Mouse (Mus musculus): Measurements from ENCODE around the gene Gpatch8. TPM values are rescaled to one million over a fixed set of nuclear protein-coding genes. Genes with fewer than 3 reads are reported as not detected.

Gene Gpatch8
- polyA plus RNA-seq, 1 experiment from 2014 or later, result 75.1 TPM

DNA sequence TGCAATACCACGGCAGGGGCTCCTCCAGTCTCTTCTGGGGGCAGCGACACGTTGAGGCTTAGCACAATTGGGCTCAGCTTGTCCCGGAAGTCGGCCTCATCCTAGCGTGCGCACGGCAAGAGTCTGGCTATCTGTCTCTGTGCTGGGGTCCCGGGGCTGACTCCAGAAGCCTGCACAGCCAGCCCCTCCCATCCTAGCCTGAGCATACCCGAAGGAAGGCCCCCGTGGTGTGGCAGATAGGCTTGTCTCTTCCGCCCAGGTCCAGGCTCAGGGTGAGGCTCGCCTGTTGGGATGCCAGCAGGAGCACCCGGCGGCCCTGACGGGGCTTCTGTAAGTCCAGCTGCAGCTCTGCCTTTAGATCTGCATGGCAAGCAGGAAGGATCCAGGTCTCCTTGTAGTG lies 95.7 kb downstream of the Gpatch8 start:
- peaks cover 29% of the 10 kb centered on the region for H3K27me3 ChIP-seq
- ATAC-seq, result no peak
- peaks cover 11% of the 10 kb centered on the region for H3K4me1 ChIP-seq
- no peaks in the 10 kb centered on the region for H3K36me3 ChIP-seq (ENCODE audit: poor library complexity, severe bottlenecking)
- no peak overlapping the region for H3K9ac ChIP-seq
- no peaks in the 10 kb centered on the region for H3K9me3 ChIP-seq (replicated peaks)
- WGBS, result 63% methylated on average over 16 of the region's 16 CpGs
- H3K27ac ChIP-seq, result no peak overlapping the region
- no peak overlapping the region for H3K4me2 ChIP-seq
- H3K4me3 ChIP-seq, result no peak overlapping the region

DNA sequence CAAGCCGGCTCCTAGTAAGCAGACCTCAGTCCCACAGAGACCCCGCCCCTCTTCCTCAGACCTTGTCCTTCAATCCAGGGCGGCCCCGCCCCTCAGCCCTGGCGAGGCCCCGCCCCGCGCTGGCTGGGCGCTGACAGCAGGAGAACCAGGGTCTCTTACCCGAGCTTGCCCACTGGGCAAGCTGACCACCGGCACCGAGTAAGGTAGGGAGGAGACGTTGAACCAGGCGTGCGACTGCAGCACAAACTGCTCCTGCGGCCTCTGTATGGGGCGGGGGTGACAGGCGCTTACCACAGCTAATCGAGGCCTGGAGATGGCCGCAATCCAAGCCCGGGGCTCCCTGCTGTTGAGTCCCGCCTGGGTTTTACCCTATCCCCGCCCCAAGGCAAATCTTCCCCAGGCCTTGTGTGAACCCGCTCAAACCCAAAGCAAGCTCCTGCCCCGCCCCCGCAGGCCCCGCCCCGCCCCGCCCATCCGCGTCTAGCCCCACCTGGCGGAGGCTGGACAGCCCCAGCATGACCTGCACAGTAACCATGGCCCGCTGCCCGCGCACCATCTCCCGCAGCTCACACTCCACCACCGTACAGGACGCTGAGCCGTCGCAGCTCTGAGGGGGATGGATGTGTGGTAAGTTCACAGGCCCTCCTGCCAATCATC lies 100.3 kb downstream of the Gpatch8 start:
- H3K4me2 ChIP-seq, result peak overlapping the region; percentile 81
- no peaks in the 10 kb centered on the region for H3K9me3 ChIP-seq (replicated peaks)
- H3K27ac ChIP-seq, result no peak overlapping the region; the same call in 1 of the 2 replicates
- no peaks in the 10 kb centered on the region for H3K36me3 ChIP-seq (ENCODE audit: poor library complexity, severe bottlenecking)
- H3K4me1 ChIP-seq, result peaks cover 17% of the 10 kb centered on the region
- peak overlapping the region; percentile 56 for H3K9ac ChIP-seq
- H3K4me3 ChIP-seq, result peak overlapping the region; percentile 48
- H3K27me3 ChIP-seq, result peaks cover 45% of the 10 kb centered on the region
- WGBS, result 1% methylated on average over 40 of the region's 40 CpGs
- peak; percentile 90 for ATAC-seq

DNA sequence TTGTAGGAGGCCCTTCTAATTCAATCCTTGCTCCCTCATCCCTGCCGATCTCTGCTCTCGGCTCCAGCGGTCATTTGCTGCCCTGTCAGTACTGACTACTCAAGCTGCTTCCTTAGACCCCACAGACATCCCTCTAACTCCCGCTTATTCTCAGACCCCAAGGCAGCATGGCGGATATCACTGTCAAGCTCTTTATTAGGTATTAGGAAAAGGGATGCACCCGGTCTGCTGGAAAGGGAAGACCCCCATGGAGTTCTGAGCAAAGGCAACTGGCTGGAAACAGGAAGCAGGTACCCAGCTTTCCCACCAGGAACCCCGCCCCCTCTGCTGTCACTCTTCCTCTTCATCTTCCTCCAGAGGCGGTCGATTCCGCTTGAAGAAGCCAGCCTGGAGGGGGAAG lies 103.1 kb downstream of the Gpatch8 start:
- WGBS, result 24% methylated on average over 10 of the region's 10 CpGs
- H3K4me1 ChIP-seq, result peaks cover 23% of the 10 kb centered on the region
- H3K4me3 ChIP-seq, result no peak overlapping the region
- no peak overlapping the region for H3K4me2 ChIP-seq
- ATAC-seq, result no peak
- no peak overlapping the region for H3K9ac ChIP-seq
- no peaks in the 10 kb centered on the region for H3K9me3 ChIP-seq (replicated peaks)
- no peak overlapping the region for H3K27ac ChIP-seq
- no peaks in the 10 kb centered on the region for H3K36me3 ChIP-seq (ENCODE audit: poor library complexity, severe bottlenecking)
- H3K27me3 ChIP-seq, result peaks cover 56% of the 10 kb centered on the region

DNA sequence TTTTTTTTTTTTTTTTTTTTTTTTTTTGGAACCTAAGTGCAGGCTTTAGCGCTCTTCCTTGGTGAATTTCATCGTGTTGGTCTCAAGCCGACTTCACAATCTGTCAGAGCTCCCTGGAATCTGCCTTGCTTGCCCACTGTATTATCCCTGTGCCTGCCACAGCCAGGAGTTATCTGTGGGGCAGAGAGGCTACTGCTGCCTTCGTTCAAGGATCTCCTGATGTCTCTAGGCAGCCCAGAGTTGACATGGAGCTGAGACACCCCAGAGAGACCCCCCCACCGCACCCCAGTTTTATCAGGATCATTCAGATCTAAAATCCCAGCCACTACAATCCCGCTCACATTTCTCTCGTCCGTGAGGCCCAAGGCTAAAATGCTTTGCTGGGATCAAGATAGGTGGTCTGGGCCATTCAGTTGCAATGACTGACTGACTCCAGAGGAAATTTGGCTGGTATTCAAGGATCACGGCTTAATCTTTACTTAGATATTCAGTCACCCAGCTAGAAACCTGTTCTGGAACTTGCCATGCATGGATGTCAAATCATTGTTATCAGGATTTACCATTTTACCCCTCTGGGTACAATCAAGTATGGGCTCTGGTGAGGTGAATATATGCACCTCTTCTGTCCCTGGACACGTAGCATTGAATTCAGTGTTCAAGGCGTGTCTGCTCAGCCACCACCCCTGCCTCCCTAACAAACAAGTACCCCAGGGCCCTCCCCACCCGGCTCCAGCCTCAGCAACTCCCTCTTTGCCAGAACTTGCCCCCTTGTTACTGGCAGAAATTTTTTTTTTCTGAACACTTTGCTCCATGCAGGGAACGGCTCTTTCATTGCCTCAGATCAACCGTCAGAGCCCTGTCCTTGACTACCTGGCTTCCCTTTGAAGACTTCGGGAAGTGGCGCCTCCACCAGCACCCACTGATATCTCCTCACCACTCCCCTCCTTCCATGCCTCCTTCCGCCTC lies 106.9 kb downstream of the Gpatch8 start:
- H3K9ac ChIP-seq, result no peak overlapping the region
- no peak for ATAC-seq
- H3K9me3 ChIP-seq (replicated peaks), result no peaks in the 10 kb centered on the region
- no peak overlapping the region for H3K4me2 ChIP-seq
- no peak overlapping the region for H3K27ac ChIP-seq
- no peak overlapping the region for H3K4me3 ChIP-seq
- H3K36me3 ChIP-seq (ENCODE audit: poor library complexity, severe bottlenecking), result no peaks in the 10 kb centered on the region
- peaks cover 40% of the 10 kb centered on the region for H3K27me3 ChIP-seq
- 48% methylated on average over 17 of the region's 17 CpGs for WGBS
- H3K4me1 ChIP-seq, result peaks cover 33% of the 10 kb centered on the region

DNA sequence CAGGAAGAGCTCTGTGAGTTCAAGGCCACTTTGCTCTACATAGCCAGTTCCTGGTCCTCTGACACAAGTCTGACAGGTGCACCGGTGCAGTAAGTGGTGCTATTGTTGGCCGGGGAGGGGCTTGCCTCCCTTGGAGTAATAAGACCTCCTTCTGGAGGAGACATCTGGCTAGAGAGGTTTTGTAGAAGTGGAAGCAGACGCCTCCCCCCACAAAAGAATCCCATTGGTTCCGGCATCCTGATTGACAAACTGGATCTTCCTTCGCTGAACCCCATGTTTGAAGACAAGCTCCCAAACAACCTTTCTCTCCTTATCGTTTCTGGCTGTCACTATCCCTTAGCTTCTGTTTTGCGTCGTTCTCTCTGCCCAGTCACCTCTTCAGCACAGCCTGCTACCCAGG lies 107.9 kb downstream of the Gpatch8 start:
- peaks cover 7% of the 10 kb centered on the region; the same call in 1 of the 2 replicates for H3K36me3 ChIP-seq (ENCODE audit: poor library complexity, severe bottlenecking)
- H3K9ac ChIP-seq, result no peak overlapping the region
- no peak for ATAC-seq
- no peak overlapping the region for H3K4me3 ChIP-seq
- WGBS, result 15% methylated on average over 8 of the region's 8 CpGs
- peaks cover 42% of the 10 kb centered on the region for H3K4me1 ChIP-seq
- no peak overlapping the region for H3K4me2 ChIP-seq
- no peak overlapping the region for H3K27ac ChIP-seq
- H3K27me3 ChIP-seq, result peaks cover 35% of the 10 kb centered on the region
- H3K9me3 ChIP-seq (replicated peaks), result no peaks in the 10 kb centered on the region

DNA sequence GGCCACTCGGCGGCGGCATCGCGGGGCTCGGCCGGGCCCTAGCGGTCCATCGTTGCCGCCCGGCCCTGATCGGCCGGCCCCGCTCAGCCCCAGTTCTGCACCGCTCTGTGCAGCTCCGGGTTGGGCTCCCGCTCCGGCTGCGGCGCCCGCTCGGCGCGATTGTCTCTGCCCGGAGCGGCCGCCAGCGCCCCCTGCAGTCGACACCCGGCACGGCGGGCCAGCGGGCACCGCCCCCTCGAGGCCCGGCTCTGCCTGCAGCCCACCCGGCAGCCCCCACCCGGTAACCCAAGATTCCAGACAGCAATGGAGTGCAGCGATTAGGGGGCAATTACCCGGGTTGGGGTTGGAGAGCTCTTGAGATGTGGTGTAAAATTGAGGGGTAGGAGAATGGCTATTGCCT lies 108.7 kb downstream of the Gpatch8 start, which contains the start of gene Fam171a2:
TSS of gene Fam171a2 (minus strand) at position 186 of the 400 bp plus-strand sequence.
- Histone ChIP-seq H3K36me3 (ENCODE audit: poor library complexity, severe bottlenecking) (peaks cover 13% of the 10 kb centered on the region), H3K9ac (peak within 1 kb of the TSS; percentile 99), H3K4me2 (peak within 1 kb of the TSS; percentile 97), H3K4me3 (peak within 1 kb of the TSS; percentile 94), H3K9me3 (replicated peaks) (no peaks in the 10 kb centered on the region), H3K27ac (peak within 1 kb of the TSS; percentile 98), H3K27me3 (peaks cover 28% of the 10 kb centered on the region; the same call in 1 of the 2 replicates), H3K4me1 (peaks cover 42% of the 10 kb centered on the region)
- ATAC-seq, result peak; percentile 85
- WGBS, result under 1% methylated on average over 33 of the region's 40 CpGs

DNA sequence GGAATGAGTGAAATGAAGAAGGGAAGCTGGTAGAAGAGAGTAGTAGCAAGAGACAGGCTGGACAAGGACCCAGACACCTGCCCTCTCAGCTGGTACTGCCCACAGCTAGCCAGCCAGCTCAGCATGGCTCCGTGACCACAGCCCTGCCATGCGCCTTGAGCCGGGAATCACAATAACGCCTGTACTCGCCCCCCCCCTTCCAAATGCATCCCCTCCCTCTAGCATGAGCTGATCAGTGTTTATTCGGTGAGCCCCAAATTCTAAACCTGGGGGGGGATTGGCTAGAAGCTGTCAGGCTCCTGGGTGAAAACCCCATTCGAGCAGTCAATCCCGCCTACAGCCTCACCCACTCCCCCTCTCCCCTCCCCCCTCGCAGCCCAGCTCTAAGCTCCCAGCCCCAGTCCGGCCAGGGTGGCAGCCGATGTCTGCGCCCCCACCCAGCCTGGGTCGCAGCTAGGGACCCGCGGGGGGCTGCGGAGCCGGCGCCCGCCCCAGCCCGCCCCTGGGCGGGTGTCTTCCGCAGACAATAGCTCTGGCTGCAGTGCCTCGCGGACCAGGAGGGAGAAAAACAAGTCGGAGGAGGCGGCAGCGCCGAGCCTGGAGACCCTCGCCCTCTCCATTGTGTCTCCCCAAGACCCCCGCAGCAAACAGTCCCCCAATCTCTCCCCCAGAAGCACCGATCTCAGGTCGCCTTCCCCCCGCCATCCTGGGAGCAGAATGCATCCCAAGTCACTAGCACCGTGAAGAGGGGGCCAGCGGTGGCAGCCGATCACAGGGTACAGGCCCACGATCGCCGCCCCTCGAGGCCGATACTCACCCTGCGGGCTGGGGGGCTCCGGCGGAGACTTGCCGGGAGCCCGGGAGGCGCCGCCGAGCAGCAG lies 109.4 kb downstream of the Gpatch8 start:
- Histone ChIP-seq H3K9ac (peak overlapping the region; percentile 99), H3K4me2 (peak overlapping the region; percentile 97), H3K27ac (peak overlapping the region; percentile 98), H3K36me3 (ENCODE audit: poor library complexity, severe bottlenecking) (peaks cover 20% of the 10 kb centered on the region), H3K4me1 (peaks cover 42% of the 10 kb centered on the region), H3K4me3 (peak overlapping the region; percentile 94), H3K27me3 (peaks cover 28% of the 10 kb centered on the region; the same call in 1 of the 2 replicates), H3K9me3 (replicated peaks) (no peaks in the 10 kb centered on the region)
- WGBS, result under 1% methylated on average over 40 of the region's 49 CpGs
- ATAC-seq, result peak; percentile 65

DNA sequence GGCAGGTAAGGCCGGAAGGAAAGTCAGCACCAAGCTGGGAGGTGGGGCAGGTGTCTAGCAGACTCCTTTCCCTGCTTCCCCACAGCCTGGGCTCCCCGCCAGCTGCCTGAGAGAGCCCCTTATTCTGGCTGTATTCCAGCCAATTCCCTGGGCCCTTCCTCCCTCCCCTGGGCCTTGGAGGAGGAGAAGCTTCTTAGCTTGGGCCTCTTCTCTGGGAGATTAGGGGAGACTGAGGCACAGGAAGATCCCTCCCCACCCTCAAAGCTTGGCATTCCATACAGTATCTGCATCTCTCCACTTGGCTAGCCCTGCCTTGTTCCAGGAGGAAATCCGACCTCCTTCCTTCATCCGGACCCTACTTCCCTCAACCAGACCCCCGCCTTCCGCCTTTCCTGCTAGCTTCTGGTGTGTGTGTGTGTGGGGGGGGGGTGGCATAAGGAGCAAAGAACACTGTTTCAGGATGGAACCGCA lies 110.3 kb downstream of the Gpatch8 start:
- ATAC-seq, result peak; percentile 20; the same call in 1 of the 2 replicates
- WGBS, result 10% methylated on average over 7 of the region's 7 CpGs

DNA sequence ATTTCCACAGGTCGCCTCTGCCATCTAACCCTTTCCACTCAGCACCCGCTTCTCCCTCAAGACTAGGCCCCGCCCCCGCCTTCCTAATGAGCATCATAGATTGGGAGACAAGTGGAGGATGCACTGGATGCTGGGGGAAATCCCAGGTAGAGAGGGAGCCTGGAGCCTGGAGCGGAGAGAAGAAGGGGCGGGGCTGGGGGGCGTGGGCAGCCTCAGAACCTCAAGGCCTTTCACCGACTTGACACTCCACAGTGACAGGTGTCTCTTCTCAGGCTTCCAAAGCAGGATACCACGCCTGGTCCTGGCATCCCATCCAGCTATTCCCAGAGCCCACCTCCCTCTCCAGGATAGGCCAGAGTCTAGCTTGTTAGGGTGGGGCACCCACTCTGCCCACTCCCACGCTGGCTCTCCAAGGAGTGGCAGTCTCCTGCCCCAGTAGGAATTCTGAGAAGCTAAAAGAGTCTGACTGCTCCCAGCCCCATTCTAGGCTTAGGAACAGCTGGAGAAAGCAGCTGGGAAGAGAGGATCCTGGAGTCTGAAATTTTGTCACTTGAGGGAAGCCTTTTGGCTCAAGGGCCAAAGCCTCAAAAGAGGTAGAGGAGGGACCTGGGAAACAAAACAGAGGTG lies 110.8 kb downstream of the Gpatch8 start:
- Histone ChIP-seq H3K9ac (peak overlapping the region; percentile 99), H3K4me3 (peak overlapping the region; percentile 94), H3K36me3 (ENCODE audit: poor library complexity, severe bottlenecking) (peaks cover 34% of the 10 kb centered on the region), H3K27ac (peak overlapping the region; percentile 98), H3K4me1 (peaks cover 42% of the 10 kb centered on the region), H3K27me3 (peaks cover 19% of the 10 kb centered on the region; the same call in 1 of the 2 replicates), H3K4me2 (peak overlapping the region; percentile 97), H3K9me3 (replicated peaks) (no peaks in the 10 kb centered on the region)
- 13% methylated on average over 10 of the region's 10 CpGs for WGBS
- 0 out of 2 replicates have a peak, but pooled peaks have one; percentile 17 for ATAC-seq

More for the DNA sequence above, 110.3 kb downstream of the Gpatch8 start:
- H3K9me3 ChIP-seq (replicated peaks), result no peaks in the 10 kb centered on the region
- peak overlapping the region; percentile 94 for H3K4me3 ChIP-seq
- peak overlapping the region; percentile 99 for H3K9ac ChIP-seq
- H3K36me3 ChIP-seq (ENCODE audit: poor library complexity, severe bottlenecking), result peaks cover 29% of the 10 kb centered on the region
- H3K4me1 ChIP-seq, result peaks cover 42% of the 10 kb centered on the region
- peak overlapping the region; percentile 97 for H3K4me2 ChIP-seq
- H3K27ac ChIP-seq, result peak overlapping the region; percentile 98
- peaks cover 23% of the 10 kb centered on the region; the same call in 1 of the 2 replicates for H3K27me3 ChIP-seq

DNA sequence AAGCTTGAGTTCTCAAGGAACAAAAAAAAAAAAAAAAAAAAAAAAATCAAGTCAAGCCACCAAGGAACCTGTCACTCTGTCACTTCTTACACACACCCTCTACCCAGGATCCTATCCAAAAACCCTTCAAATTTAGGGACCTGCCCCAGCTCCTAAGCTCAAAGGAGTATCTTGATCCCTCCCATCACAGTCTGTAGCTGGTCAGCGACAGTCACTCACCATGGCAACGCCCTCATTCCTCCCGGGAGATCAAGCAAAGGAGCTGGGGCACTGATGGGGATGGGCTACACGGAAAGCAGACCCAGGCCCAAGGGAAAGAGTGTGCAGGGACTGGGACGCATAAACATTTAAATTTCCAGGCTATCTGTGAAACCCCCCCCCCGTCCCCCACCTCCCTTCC lies 111.4 kb downstream of the Gpatch8 start:
- Histone ChIP-seq H3K27ac (peak overlapping the region; percentile 98; the same call in 1 of the 2 replicates), H3K27me3 (peaks cover 18% of the 10 kb centered on the region; the same call in 1 of the 2 replicates), H3K4me2 (peak overlapping the region; percentile 97), H3K36me3 (ENCODE audit: poor library complexity, severe bottlenecking) (peaks cover 40% of the 10 kb centered on the region), H3K9ac (peak overlapping the region; percentile 99), H3K9me3 (replicated peaks) (no peaks in the 10 kb centered on the region), H3K4me1 (peaks cover 42% of the 10 kb centered on the region), H3K4me3 (peak overlapping the region; percentile 94)
- WGBS, result 6% methylated on average over 6 of the region's 6 CpGs
- no peak for ATAC-seq

DNA sequence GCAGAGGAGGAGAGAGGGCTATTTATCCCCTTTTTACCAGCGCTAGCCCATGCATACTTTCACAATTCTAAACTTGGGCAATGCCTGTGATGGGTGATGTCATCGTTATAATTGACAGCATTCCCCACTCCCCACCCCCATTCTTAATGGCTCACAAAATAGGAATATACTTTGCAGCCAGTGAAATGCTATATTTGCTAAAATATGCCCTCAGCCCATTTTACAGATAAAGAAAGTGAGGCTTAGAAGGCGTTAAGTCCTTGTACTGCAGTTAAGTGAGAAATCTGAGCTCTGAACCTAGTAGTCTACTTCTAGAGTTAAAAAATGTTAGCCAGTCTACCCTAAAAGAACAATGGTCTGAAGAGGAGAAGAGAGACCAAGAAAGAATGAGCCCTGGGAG lies 111.9 kb downstream of the Gpatch8 start:
- H3K4me3 ChIP-seq, result no peak overlapping the region
- H3K27ac ChIP-seq, result no peak overlapping the region
- no peaks in the 10 kb centered on the region for H3K9me3 ChIP-seq (replicated peaks)
- H3K4me1 ChIP-seq, result peaks cover 43% of the 10 kb centered on the region
- peak overlapping the region; percentile 97; the same call in 1 of the 2 replicates for H3K4me2 ChIP-seq
- H3K9ac ChIP-seq, result no peak overlapping the region
- H3K36me3 ChIP-seq (ENCODE audit: poor library complexity, severe bottlenecking), result peaks cover 45% of the 10 kb centered on the region
- peaks cover 18% of the 10 kb centered on the region; the same call in 1 of the 2 replicates for H3K27me3 ChIP-seq
- no peak for ATAC-seq
- 55% methylated on average over 3 of the region's 3 CpGs for WGBS

Data from forebrain, embryonic 13.5 days (tissue).